Mouse (Mus musculus) induced T-regulatory cell, adult 2 months (primary cell): ENCODE measurements around the gene Trpv2.

ENCODE experiments used
- DNase-seq: peaks from one replicate; pipeline ENCODE4 v3.0.0-alpha.2; 2012; ENCODE audit warnings: low read depth

The Trpv2 gene

GRCm38 (mm10) chr11:62604123-62604706 is 29.9 kb downstream of the Trpv2 start:
- DNase-seq = peak; percentile 23

DNA sequence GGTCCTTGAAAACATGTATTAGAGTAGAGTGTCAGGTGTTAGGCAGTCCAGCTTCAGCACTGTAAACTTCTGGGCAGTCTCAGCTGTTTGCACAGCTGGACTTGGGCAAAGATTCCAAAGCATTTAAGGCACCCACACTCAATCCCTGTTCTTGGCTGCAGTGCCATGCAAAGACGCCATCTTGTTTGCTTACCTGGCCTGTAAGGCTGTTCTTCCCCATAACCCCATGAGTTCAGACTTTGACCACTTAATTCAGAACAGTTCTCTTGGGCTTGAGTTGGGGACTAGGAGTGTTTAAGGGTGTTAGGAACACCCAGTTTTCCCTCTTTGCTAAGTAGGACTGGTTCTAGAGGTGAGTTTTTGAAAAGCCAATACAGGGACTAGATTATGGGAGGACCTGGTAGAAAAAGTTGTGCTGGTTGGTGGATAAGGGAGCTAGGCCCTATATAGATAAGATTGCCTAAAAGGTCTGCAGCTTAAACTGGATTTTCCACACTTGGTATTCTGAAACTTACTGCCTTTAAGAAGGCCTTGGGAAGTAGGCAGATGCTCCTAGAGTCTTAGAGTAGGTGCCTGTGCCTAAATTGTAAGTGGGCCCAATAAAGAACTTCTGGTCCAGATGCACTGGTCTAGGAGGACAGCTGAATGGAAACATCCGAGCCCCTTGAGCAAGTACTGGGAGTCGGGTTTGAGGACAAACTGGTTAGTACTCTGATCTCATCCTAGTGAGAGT is 30.8 kb downstream of the Trpv2 start:
- DNase-seq = peak; percentile 38

- DNase-seq = peak; percentile 22
Observed at GRCm38 (mm10) chr11:62605619-62606298, 31.5 kb downstream of the Trpv2 start.

DNA sequence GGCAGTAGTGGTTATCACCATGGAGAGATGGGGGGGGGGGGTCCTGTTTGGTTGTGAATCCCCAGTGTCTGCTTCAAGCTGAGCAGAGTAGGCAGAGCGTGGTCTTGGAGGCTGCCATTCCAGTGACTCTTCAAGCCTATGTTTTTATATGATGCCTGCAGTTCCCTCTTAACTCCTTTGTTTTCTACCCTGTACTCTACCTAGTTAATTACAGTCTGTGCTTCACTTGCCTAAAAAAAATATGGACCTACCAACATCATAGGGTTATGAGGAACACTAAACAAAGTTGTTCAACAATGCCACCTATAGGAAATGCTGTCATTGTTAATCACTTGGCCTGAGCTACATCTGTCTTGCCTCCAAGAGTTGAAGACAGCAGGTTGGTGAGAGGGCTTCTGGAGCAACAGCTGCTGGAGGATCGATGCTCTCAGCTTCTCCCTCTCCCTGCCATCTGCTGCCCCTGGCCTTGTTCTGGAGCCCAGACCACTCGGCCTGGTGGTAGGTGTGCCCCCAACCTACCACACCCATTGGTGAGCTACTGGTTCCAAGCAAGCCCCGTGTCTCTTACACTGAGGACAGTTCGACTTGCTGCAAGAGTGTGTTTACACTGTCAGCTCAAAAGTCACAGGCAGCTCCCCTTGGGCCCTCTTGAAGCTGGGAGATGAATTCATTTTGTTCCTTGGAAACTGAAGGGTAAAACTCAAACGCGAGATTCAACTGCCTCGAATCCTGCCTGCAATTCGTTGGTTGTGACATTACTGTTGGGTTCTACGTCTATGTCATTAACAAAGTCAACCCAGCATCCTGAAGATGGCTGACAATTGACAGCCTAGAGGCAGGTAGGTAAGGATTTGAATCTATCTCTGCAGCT is 32.2 kb downstream of the Trpv2 start:
- DNase-seq = peak; percentile 33

DNA sequence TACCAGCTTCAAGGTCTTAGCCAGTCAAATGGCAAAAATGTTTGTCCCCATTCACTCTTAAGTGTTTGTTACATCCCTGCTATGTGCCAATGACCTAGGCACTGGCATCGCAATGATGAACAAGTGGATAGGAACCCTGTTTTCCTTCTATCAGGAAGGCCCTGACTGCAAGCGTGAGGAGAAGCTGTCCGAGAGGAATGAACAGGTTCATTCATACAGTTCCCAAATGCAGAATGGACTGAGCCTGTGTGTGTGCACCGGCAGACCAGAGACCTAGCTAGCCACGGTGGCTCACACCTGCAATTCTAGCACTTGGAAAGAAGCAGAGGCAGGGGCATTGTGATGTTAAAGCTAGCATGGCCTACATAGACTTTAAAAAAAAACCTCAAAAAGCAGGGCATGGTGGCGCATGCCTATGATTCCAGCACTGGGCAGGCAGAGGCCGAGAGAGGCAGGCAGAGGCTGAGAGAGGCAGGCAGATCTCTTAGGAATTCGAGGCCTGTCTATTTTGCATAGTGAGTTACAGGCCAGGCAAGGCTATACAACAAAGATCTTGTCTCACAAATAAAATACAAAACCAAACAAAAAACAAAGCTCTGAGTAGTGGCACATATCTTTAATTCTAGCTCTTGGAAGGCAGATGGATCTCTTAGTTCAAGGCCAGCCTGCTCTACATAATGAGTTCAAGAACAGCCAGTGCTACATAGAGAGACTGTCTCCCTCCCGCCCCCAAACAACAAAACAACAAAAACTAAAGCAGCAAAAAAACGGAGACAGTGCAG is 33.1 kb downstream of the Trpv2 start:
- DNase-seq = no peak

GRCm38 (mm10) chr11:62607952-62608201 is 33.6 kb downstream of the Trpv2 start:
- DNase-seq = no peak

GRCm38 (mm10) chr11:62608826-62609675 is 34.8 kb downstream of the Trpv2 start:
- DNase-seq = peak; percentile 32

- no peak for DNase-seq
Observed at GRCm38 (mm10) chr11:62610304-62610703, 36.0 kb downstream of the Trpv2 start.

- DNase-seq = no peak
Observed at GRCm38 (mm10) chr11:62612604-62613003, 38.3 kb downstream of the Trpv2 start.

GRCm38 (mm10) chr11:62613657-62614365 is 39.5 kb downstream of the Trpv2 start:
- peak; percentile 93 for DNase-seq

GRCm38 (mm10) chr11:62614876-62615410 is 40.7 kb downstream of the Trpv2 start:
- DNase-seq = no peak

DNA sequence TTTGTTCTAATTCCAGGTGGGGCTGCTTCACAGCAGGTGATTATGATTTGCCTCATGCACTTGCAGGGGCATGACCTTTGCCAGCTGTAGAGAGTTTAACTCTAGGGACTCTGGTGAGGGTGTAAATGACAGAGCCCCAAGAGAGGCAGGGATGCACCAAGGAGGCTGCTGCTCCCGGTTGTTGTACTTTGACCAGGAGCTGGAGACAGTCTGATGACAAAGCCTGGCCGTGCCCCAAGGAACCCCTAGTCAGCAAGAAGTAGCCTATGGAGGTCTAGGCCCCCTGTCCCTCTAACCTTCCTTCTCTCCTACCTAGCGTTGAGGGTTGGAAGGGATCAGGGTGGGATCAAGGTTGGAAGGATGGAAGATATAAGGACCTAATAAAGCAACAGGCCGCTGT is 41.2 kb downstream of the Trpv2 start:
- DNase-seq = no peak

DNA sequence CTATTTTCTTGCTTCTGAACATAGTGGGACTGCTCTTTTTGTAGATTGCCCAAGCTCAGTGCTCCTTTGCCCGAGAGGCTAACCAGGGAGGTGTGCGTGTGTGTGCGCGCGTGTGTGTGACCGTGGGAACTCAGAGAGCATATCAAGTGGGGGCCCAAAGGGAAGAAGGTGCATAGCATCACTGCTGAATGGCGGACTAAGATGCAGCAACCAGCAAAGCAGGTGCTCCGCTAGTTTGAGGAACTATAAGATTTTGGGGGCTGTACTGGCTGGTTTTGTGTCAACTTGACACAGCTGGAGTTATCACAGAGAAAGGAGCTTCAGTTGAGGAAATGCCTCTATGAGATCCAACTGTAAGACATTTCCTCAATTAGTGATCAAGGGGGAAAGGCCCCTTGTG is 46.8 kb downstream of the Trpv2 start:
- no peak for DNase-seq

DNA sequence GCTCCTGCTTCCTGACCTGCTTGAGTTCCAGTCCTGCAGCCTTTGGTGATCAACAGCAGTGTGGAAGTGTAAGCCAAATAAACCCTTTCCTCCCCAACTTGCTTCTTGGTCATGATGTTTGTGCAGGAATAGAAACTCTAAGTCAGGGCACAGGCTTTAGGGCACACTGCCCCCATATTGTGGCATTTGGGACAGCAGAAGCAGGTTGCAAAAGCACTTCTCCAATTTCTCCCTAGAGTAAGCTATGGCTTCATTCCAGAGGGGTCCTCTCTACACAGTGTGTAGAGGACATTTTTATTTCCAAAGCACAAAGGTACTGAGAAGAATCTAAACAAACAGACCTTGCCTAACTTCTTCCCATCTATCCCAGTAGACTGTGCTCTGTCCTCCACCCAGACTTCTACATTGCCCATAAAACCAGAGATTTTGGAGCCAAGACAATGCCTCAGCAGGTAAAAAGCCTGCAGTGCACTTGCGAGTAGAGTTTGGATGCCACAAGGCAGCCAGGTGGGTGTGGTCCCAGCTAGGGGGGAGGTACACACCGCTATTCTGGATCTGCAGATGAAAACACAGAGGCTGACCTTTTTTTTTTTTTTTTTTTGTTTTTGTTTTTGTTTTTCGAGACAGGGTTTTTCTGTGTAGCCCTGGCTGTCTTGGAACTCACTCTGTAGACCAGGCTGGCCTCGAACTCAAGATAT is 47.4 kb downstream of the Trpv2 start:
- no peak for DNase-seq

DNA sequence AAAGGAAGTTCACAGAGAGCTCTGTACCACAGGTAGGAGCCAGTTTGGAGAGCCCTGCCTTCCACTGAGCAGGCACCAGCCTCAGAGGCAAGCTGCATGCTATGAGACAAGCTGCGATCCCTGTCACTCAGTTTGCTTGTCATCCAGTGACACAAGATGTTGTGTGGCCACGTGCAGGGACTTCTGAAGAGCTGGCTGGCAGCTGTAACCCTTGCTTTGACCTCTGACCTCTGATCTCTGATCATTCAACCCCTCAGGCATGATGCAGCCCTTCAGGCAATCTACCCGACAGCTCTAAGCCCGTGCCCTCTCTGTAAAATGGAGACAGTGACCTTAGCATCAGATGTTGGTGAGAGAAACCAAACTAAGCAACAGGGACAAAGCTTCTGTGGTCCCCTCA is 48.6 kb downstream of the Trpv2 start:
- DNase-seq = no peak

- DNase-seq = no peak
Observed at GRCm38 (mm10) chr11:62624341-62625291, 50.3 kb downstream of the Trpv2 start.

- peak; percentile 70 for DNase-seq
Observed at GRCm38 (mm10) chr11:62629352-62630224, 55.3 kb downstream of the Trpv2 start.
